Mouse (Mus musculus): ENCODE measurements around the gene Cd1d1.
"Not testable (repeated sequence)": the region's sequence is repeated elsewhere in the genome, so short reads cannot be mapped to it uniquely, and the experiment has no call there.

DNA sequence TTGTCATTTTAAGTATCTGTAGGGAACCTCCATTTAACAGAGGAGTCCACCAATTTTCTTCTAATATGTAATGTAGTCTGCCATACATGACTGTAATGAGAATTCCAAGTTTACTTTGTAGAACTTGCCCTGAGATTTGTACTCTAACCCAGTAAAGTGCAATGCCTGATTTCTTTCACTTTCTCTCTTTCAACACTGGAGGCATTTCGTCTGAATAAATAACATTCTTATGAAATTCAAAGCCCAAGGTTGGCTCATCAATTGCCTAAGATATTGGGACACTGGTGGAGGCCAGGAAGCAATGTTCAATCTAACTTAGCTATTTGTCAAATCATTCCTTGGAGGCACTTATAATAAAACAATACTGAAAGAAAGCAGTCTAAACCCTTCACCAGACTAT is 9.0 kb upstream of the Cd1d1 start:
- not testable (repeated sequence) for TF ChIP-seq POLR2A (IDR thresholded peaks at IDR 0.05; ENCODE audit: borderline replicate concordance, extremely low read depth, low read depth, low read length); CTCF (IDR thresholded peaks at IDR 0.05; ENCODE audit: insufficient read depth, low read length)
